Mouse (Mus musculus): ENCODE data around the gene 1700016K19Rik. TPM values are rescaled to one million over a fixed set of nuclear protein-coding genes. Genes with fewer than 3 reads are reported as not detected.

The 1700016K19Rik gene
- polyA plus RNA-seq, 1 experiment from 2014 or later: 0.64 TPM

DNA sequence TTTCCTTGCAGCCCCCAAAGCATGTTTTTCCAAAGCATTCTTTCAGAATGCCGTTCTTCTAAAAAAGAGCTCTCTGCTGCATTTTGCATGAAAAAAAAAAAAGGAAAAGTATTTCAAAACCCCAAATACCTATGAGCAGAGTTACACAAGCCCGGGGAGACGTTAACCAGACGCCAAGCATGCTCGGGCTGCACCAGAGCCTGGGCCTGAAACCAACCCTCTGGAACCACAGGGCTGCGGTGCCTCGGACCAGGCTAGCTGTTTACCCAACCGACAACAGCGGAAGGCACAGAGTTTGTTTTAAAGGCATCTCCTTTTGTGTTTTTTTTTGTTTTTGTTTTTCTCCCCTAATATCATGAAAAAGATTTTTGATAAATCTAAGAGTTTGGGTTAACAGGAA is 21.2 kb downstream of the 1700016K19Rik start:
- peaks cover 33% of the 10 kb centered on the region for H3K4me1 ChIP-seq
- H3K36me3 ChIP-seq: peaks cover 34% of the 10 kb centered on the region
- H3K4me2 ChIP-seq (replicated peaks): peak overlapping the region; percentile 14; the same call in 1 of the 2 replicates
- 53% methylated on average over 9 of the region's 9 CpGs for whole genome bisulfite sequencing
- ATAC-seq (ENCODE audit: low FRiP score, low read depth): no peak
- H3K27me3 ChIP-seq: no peaks in the 10 kb centered on the region
- H3K27ac ChIP-seq: peak overlapping the region; percentile 39; the same call in 1 of the 2 replicates
- no peak overlapping the region for H3K9ac ChIP-seq
- no peaks in the 10 kb centered on the region for H3K9me3 ChIP-seq
- no peak overlapping the region for H3K4me3 ChIP-seq

DNA sequence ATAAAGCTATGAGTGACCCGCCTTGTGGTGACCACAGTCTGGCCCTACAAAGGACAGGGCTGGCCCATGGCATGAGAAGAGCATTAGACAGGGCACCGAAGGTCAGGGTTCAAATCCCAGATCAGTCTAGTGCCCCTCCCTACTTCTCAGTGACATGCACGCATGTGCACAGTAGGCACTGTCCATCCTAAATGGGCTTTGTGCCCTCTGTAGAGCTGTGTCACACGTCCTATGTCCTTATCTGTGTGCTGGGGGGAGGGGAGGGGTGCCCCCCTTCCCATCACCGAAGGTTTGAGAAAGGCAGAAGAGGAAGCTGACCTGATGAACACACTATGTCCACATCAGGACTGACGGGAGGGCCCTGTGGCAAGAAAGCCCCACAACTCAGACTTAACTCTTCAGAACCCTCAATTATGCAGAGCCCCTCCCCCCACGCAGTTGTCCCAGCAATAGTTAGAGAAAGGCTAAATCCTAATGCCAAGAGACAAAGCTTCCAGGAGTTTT is 25.4 kb downstream of the 1700016K19Rik start:
- Histone ChIP-seq H3K27me3 (no peaks in the 10 kb centered on the region), H3K27ac (no peak overlapping the region), H3K9me3 (no peaks in the 10 kb centered on the region), H3K9ac (no peak overlapping the region), H3K36me3 (peaks cover 26% of the 10 kb centered on the region), H3K4me3 (peak overlapping the region; percentile 83; the same call in 1 of the 2 replicates), H3K4me2 (replicated peaks) (peak overlapping the region; percentile 79), H3K4me1 (peaks cover 44% of the 10 kb centered on the region)
- ATAC-seq (ENCODE audit: low FRiP score, low read depth): no peak
- WGBS: 85% methylated on average over 7 of the region's 7 CpGs

DNA sequence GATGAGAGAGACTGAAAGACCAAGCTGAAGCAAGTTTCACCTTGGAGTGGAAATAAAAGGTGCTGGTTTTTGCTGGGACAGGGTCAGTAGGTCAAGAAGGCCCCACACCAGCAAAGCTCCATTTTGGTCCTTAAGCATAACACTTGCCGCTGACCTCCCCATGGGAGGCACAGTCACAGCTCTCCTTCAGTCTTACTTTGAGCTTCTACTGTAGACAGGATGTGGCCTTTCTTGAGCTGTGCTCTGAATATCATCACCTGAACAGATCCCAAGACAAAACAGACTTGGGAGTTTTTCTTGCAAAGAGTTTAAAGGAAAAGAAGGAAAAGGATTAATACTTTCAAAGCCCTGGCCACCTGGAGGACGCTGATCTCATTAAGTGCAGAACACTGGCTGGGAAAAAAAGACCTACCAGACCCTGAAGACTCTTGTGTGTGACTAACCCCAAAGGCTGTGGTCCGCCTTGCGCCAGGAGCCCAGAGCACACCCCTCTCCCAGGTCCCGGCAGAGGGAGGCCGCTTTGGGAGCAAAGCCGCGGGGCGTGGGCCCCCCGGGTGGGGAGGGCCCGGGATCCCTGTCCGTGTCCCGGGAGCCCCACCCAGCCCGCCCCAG is 26.9 kb downstream of the 1700016K19Rik start:
- Histone ChIP-seq H3K4me3 (peak overlapping the region; percentile 83), H3K4me2 (replicated peaks) (peak overlapping the region; percentile 79), H3K9me3 (no peaks in the 10 kb centered on the region), H3K27me3 (no peaks in the 10 kb centered on the region), H3K9ac (peak overlapping the region; percentile 87), H3K4me1 (peaks cover 32% of the 10 kb centered on the region), H3K36me3 (peaks cover 26% of the 10 kb centered on the region), H3K27ac (peak overlapping the region; percentile 78)
- WGBS: 3% methylated on average over 13 of the region's 14 CpGs
- ATAC-seq (ENCODE audit: low FRiP score, low read depth): no peak

DNA sequence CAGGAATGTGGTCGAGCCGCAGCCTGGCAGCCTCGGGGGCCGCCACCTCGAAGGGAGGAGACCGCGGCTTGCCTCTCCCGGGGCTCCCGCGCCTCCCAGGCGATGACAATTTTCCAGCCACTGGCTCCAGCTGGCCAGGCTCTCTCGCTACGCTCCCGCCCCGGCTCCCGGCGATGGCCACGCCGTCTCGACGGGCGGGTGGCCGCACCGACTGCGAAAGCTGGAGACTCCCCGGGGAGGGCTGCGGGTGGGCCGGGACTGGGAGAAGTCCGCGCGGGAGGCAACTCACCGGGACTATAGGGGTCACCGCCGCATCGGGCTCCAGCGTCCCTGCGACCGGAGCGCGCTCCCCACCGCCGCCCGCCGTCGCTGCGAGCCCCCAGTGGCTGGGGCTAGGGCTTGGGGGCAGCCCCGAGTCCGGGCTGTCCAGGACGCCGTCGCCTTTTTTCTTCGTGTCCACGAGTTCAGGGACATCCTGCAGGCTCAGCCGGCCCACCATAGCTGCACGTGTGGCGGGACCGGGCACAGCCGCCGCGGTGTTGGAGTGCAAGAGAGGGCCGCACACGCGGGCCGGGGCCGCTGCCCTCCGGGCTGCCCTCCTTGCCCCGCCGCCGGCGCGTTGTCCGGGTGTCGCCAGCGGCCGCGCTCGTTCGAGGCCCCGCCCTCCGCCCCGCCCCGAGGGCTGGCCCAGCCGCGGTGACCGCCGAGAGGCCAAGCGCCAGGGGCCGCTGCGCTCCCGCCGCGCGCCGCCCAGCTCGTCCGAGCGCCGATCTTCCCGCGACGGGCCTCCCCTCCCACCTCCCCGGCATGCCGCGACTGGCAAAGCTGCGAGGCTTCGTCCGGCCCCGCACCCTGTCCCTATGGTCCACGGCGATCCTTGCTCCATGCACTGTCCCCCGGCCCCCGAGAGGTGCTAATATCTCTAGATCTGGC is 27.7 kb downstream of the 1700016K19Rik start, which contains the start of gene Rflnb:
TSS of gene Rflnb (minus strand) at position 644 of the 933 bp plus-strand sequence.
- Histone ChIP-seq H3K27ac (peak within 1 kb of the TSS; percentile 78), H3K27me3 (no peaks in the 10 kb centered on the region), H3K9ac (peak within 1 kb of the TSS; percentile 87), H3K9me3 (no peaks in the 10 kb centered on the region), H3K4me2 (replicated peaks) (peak within 1 kb of the TSS; percentile 79), H3K36me3 (peaks cover 20% of the 10 kb centered on the region), H3K4me3 (peak within 1 kb of the TSS; percentile 83), H3K4me1 (peaks cover 32% of the 10 kb centered on the region)
- WGBS: under 1% methylated on average over 110 of the region's 112 CpGs
- ATAC-seq (ENCODE audit: low FRiP score, low read depth): peak; percentile 89

DNA sequence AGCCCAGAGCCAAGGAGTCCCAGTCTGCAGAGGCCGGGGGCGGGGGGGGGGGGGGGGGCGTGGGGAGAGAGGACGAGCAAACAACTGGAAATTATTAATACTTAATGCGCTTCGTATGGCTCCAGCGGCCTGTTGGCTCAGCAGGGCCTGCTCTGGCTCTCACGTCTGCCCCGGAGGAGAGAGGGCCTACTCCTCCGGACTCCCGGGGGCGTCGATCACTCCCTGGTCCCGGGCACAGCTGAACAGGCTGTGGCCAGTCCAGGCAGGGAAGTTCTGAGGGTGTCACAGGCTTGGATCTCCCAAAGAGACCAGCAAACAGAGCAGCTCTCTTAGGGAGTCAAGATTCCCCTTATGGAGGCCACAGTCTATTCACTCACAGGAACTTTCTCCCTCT is 28.4 kb downstream of the 1700016K19Rik start:
- Histone ChIP-seq H3K27ac (peak overlapping the region; percentile 78), H3K4me3 (peak overlapping the region; percentile 83), H3K4me2 (replicated peaks) (peak overlapping the region; percentile 79), H3K9me3 (no peaks in the 10 kb centered on the region), H3K9ac (peak overlapping the region; percentile 87), H3K4me1 (peaks cover 32% of the 10 kb centered on the region), H3K27me3 (no peaks in the 10 kb centered on the region), H3K36me3 (peaks cover 14% of the 10 kb centered on the region)
- 4% methylated on average over 12 of the region's 14 CpGs for WGBS
- ATAC-seq (ENCODE audit: low FRiP score, low read depth): peak; percentile 64; the same call in 1 of the 2 replicates

DNA sequence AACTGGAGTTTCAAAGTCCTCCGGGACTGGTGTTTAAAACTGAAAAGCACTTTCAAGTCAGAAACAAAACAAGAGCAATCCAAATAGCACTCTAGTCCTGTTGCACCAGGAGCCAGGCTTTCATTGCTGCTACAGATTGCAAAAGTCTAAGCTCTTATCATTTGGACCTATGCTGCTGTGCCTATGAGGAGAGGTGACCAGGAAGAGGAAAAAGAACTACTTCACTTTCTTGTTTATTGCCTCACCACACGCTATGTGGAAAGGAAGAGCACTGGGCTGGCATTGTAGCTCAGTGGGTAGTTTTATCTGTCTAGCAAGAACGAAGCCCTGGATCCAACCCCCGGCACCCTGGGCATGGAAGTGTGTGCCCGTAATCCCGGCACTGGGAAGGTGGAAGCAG is 33.6 kb downstream of the 1700016K19Rik start:
- H3K4me3 ChIP-seq: no peak overlapping the region
- WGBS: 70% methylated on average over 6 of the region's 6 CpGs

DNA sequence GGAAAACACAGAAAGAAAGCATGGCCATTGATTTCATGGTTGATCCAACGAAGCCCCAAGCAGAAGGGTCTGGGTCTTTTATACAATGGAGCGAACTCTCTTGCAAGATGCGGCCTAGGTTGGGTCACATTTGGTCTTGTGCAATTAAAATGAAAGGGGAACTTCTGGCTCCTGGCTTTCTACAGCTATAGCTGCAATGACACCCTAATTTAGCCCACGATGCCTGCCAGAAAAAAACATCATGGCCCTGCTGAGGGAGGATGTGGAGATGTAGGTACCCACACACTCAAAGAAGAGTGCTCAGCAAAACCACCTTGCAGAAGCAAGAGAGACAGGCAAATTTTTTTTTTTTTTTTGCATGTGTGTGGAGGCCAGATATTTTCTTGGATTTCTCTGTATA is 34.1 kb downstream of the 1700016K19Rik start:
- no peaks in the 10 kb centered on the region for H3K36me3 ChIP-seq
- H3K4me1 ChIP-seq: no peaks in the 10 kb centered on the region
- H3K4me2 ChIP-seq (replicated peaks): no peak overlapping the region
- no peak overlapping the region for H3K4me3 ChIP-seq
- H3K27ac ChIP-seq: no peak overlapping the region
- no peak for ATAC-seq (ENCODE audit: low FRiP score, low read depth)
- no peaks in the 10 kb centered on the region for H3K27me3 ChIP-seq
- 78% methylated on average over 4 of the region's 4 CpGs for WGBS
- no peak overlapping the region for H3K9ac ChIP-seq
- no peaks in the 10 kb centered on the region for H3K9me3 ChIP-seq

More for the DNA sequence above, 33.6 kb downstream of the 1700016K19Rik start:
- Histone ChIP-seq H3K9ac (no peak overlapping the region), H3K27ac (no peak overlapping the region), H3K9me3 (no peaks in the 10 kb centered on the region), H3K4me1 (no peaks in the 10 kb centered on the region), H3K27me3 (no peaks in the 10 kb centered on the region), H3K36me3 (no peaks in the 10 kb centered on the region), H3K4me2 (replicated peaks) (no peak overlapping the region)
- no peak for ATAC-seq (ENCODE audit: low FRiP score, low read depth)

DNA sequence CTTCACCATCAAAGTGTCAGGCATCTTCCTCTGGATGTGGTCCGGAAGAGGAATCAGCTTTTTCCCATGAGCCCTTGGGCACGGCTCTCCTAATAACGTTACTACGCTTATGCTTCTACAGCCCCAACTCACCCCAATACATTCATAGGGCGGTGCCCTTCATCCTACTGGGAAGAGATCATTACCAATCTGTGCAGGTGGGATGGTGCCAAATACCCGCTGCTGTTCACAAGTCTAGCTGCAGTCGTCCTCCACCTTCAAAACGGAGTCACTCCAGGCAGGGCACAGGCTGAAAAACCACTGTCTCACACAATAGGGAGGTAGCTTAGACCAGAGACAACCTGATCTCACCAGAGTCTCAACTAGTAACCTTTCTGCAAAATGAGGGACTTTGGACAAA is 35.5 kb downstream of the 1700016K19Rik start:
- Histone ChIP-seq H3K36me3 (no peaks in the 10 kb centered on the region), H3K27ac (no peak overlapping the region), H3K4me1 (no peaks in the 10 kb centered on the region), H3K9ac (no peak overlapping the region), H3K9me3 (no peaks in the 10 kb centered on the region), H3K4me2 (replicated peaks) (no peak overlapping the region), H3K27me3 (no peaks in the 10 kb centered on the region), H3K4me3 (no peak overlapping the region)
- no peak for ATAC-seq (ENCODE audit: low FRiP score, low read depth)
- 77% methylated on average over 8 of the region's 8 CpGs for WGBS

DNA sequence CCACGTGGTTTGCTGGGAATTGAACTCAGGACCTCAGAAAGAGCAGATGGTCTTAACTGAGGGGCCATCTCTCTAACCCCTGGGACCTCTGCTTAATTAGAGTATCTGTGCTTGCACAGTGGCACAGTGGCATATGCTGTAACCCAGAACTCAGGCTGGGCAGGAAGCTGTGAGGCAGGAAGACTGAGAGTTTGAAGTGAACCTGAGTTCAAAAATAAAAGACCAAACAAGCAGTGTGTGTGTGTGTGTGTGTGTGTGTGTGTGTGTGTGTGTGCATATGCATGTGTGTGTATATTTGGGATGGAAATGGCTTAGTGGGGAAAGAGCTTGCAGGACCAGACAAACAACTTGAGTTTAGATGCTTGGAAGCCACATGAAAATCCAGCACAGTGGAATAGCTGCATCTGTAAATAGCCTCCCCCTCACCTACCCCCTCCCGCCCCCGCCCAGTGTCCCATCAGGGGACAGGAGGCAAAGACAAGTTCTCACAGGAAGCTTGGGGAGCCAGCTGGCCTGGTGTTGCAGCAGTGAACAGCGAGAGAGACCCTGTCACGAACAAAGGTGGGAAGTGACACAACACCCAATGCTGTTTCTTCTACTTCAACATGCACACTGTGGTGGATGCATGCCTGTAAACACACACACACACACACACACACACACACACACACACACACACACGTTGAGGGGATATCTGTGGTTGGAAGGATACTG is 38.0 kb downstream of the 1700016K19Rik start:
- Histone ChIP-seq H3K4me2 (replicated peaks) (no peak overlapping the region), H3K27me3 (no peaks in the 10 kb centered on the region), H3K9me3 (no peaks in the 10 kb centered on the region), H3K9ac (no peak overlapping the region), H3K36me3 (no peaks in the 10 kb centered on the region), H3K27ac (no peak overlapping the region), H3K4me1 (peaks cover 19% of the 10 kb centered on the region), H3K4me3 (no peak overlapping the region)
- WGBS: 44% methylated on average over 6 of the region's 6 CpGs
- ATAC-seq (ENCODE audit: low FRiP score, low read depth): no peak

DNA sequence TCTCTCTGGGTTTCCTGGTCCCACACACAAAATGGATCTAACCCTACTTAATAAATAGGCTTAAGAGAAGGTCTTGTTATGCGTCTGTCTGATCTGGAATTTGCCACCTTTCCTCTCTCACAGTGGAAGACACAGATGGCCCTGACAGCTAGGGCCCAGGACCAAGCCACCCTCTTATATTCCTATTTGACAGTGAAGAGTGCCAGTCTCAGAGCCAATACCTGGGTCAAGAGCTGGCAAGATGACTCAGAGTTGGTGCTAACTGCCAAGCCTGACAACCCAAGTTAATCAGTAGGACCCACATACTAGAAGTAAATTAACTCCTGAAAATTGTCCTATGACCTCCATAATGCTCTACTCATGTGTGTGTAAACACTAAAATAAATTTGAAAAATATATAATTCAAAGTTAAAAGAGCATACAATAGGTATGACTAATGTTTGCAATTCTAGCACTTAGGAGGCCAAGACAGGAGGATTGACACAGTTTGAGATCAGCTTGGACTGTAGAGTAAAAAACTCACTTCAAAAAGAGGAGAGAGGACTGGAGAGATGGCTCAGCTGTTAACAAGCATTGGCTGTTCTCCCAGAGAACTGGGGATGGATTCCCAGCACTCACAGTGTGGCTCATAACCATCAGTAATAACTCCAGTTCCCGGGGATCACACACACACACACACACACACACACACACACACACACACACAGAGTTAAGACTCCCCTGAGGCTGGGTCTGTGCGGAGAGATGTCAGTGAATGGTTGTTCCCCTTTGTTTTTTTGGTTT is 39.8 kb downstream of the 1700016K19Rik start:
- H3K4me3 ChIP-seq: no peak overlapping the region
- no peaks in the 10 kb centered on the region for H3K9me3 ChIP-seq
- no peaks in the 10 kb centered on the region for H3K27me3 ChIP-seq
- ATAC-seq (ENCODE audit: low FRiP score, low read depth): no peak
- no peak overlapping the region for H3K4me2 ChIP-seq (replicated peaks)
- no peaks in the 10 kb centered on the region; the same call in 1 of the 2 replicates for H3K36me3 ChIP-seq
- peaks cover 30% of the 10 kb centered on the region for H3K4me1 ChIP-seq
- no peak overlapping the region for H3K9ac ChIP-seq
- no peak overlapping the region for H3K27ac ChIP-seq
- 84% methylated on average over 3 of the region's 3 CpGs for WGBS

DNA sequence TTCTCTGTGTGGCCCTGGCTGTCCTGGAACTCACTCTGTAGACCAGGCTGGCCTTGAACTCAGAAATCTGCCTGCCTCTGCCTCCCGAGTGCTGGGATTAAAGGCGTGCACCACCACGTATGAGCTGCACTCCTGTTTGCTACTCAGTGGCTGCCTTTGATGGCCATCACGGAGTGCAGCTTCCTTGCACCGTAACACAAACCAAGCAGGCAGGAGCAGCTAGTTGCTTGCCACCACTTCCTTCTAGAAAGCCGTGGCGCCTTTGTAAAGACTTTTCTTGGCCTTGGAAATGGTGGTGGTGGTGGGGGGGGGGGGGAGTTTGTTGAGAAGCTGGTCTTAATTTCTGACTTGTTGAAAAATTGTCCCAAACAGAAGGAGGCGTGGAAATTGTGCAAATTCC is 40.4 kb downstream of the 1700016K19Rik start:
- Histone ChIP-seq H3K4me3 (no peak overlapping the region), H3K27me3 (no peaks in the 10 kb centered on the region), H3K9ac (no peak overlapping the region), H3K27ac (no peak overlapping the region), H3K9me3 (no peaks in the 10 kb centered on the region), H3K36me3 (peaks cover 4% of the 10 kb centered on the region; the same call in 1 of the 2 replicates), H3K4me1 (peaks cover 31% of the 10 kb centered on the region), H3K4me2 (replicated peaks) (no peak overlapping the region)
- ATAC-seq (ENCODE audit: low FRiP score, low read depth): no peak
- WGBS: 90% methylated on average over 8 of the region's 8 CpGs
